Mouse (Mus musculus) ES-E14 (cell line): ENCODE results near the gene Cyp2u1.

Source experiments
- HCFC1 ChIP-seq: IDR thresholded peaks from 2 replicates; pipeline ENCODE4 v1.6.1; 2012; ENCODE audit warnings: low read length, inconsistent platforms, borderline replicate concordance; ENCODE audit not compliant: insufficient read depth
- MAFK ChIP-seq: IDR thresholded peaks from 2 replicates; pipeline ENCODE4 v1.6.1; 2014; ENCODE audit warnings: mild to moderate bottlenecking, low read depth, low read length, inconsistent platforms; ENCODE audit not compliant: insufficient read depth
- ZC3H11A ChIP-seq: IDR thresholded peaks from 2 replicates; pipeline ENCODE4 v1.6.1; 2012; ENCODE audit warnings: low read depth, mild to moderate bottlenecking, inconsistent platforms, low read length, borderline replicate concordance

DNA sequence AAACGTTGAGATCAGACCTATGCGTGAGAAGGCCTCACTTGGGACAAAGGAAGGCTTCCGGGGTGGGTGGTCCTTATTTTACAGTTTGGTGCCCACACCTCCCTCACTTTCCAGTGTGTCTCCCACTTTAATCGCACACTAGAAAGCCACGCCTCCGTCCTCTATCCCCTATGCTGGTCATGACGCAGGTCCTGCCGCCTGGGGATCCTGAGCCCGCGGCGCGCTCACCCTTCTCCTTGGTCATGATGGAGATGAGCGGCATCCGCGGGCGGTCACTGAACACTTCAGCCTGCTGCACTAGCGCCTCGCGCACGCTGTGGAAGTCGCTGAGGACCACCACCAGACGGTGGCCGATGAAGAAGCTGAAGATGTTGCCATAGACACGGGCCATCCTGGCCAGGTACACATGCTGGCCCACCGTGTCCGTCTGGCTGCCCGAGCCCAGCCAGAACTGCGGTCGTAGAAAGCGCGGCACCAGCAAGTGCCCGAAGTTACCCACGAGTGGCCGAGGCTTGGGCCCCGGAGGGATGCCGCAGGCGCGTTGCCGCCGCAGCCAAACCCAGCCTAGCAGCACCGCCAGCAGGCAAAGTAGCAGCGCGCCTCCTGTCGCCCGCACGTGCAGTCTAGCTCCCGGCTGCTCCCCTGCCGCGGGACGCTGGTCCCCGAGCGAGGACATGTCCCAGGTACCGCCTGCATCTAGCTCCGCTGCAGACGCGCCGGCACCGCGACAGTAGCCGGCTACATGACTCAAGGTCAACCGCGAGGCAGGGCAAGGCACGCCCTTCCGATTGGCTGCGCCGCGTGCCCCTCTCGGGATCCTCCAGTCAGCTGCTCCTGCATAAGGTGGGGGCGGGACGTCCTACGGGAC, at the start of gene Cyp2u1:
- TF ChIP-seq HCFC1 (no peak), MAFK (no peak), ZC3H11A (no peak)
